Mouse (Mus musculus): ENCODE measurements at regions not wholly inside any gene's neighbourhood (a gene's known extent, or its start where the extent isn't known, plus 50 kb on each side); places are given as distances from the start of the nearest gene placed in this dataset.

GRCm38 (mm10) chr2:143192256-143193164 is 114.2 kb downstream of the Otor start:
- WGBS = 55% methylated on average over 8 of the region's 8 CpGs
- TF ChIP-seq CTCF (IDR thresholded peaks at IDR 0.05) = no peak
- no peak for TF ChIP-seq EP300 (IDR thresholded peaks at IDR 0.05)
- Histone ChIP-seq H3K27ac (ENCODE audit: low read length) (no peak overlapping the region), H3K4me3 (ENCODE audit: low read depth, low read length) (no peak overlapping the region), H3K4me1 (ENCODE audit: insufficient read depth, low read depth, low read length) (no peaks in the 10 kb centered on the region), H3K27me3 (replicated peaks; ENCODE audit: insufficient read depth, low read length) (no peaks in the 10 kb centered on the region), H3K9ac (replicated peaks; ENCODE audit: low read depth) (no peak overlapping the region), H3K9me3 (ENCODE audit: low read length) (no peaks in the 10 kb centered on the region), H3K36me3 (ENCODE audit: insufficient read depth, low read length) (no peaks in the 10 kb centered on the region), H3K4me2 (replicated peaks; ENCODE audit: low read depth, low read length) (no peak overlapping the region)
- DNase-seq (ENCODE audit: low spot score) (no peak), ATAC-seq (no peak)

- ATAC-seq = no peak
- WGBS = 66% methylated on average over 5 of the region's 5 CpGs
- no peaks in the 10 kb centered on the region for H3K36me3 ChIP-seq (ENCODE audit: insufficient read depth, low read length)
- H3K9ac ChIP-seq (replicated peaks; ENCODE audit: low read depth) = no peak overlapping the region
- no peaks in the 10 kb centered on the region for H3K4me1 ChIP-seq (ENCODE audit: insufficient read depth, low read depth, low read length)
- no peak for TF ChIP-seq CTCF (IDR thresholded peaks at IDR 0.05)
- TF ChIP-seq EP300 (IDR thresholded peaks at IDR 0.05) = no peak
- H3K27me3 ChIP-seq (replicated peaks; ENCODE audit: insufficient read depth, low read length) = no peaks in the 10 kb centered on the region
- DNase-seq (ENCODE audit: low spot score) = no peak
- H3K4me3 ChIP-seq (ENCODE audit: low read depth, low read length) = no peak overlapping the region
- H3K27ac ChIP-seq (ENCODE audit: low read length) = no peak overlapping the region
- no peak overlapping the region for H3K4me2 ChIP-seq (replicated peaks; ENCODE audit: low read depth, low read length)
- no peaks in the 10 kb centered on the region for H3K9me3 ChIP-seq (ENCODE audit: low read length)
Observed at GRCm38 (mm10) chr2:143193165-143193551, 114.9 kb downstream of the Otor start.

GRCm38 (mm10) chr2:143199583-143200249 is 121.4 kb downstream of the Otor start:
- Histone ChIP-seq H3K9me3 (ENCODE audit: low read length) (no peaks in the 10 kb centered on the region), H3K9ac (replicated peaks; ENCODE audit: low read depth) (no peak overlapping the region), H3K27ac (ENCODE audit: low read length) (no peak overlapping the region), H3K36me3 (ENCODE audit: insufficient read depth, low read length) (no peaks in the 10 kb centered on the region), H3K4me3 (ENCODE audit: low read depth, low read length) (no peak overlapping the region), H3K4me2 (replicated peaks; ENCODE audit: low read depth, low read length) (no peak overlapping the region), H3K27me3 (replicated peaks; ENCODE audit: insufficient read depth, low read length) (no peaks in the 10 kb centered on the region), H3K4me1 (ENCODE audit: insufficient read depth, low read depth, low read length) (no peaks in the 10 kb centered on the region)
- TF ChIP-seq EP300 (IDR thresholded peaks at IDR 0.05) = no peak
- TF ChIP-seq CTCF (IDR thresholded peaks at IDR 0.05) = no peak
- WGBS = 88% methylated on average over 11 of the region's 11 CpGs
- DNase-seq (ENCODE audit: low spot score) (no peak), ATAC-seq (no peak)

- ATAC-seq (no peak), DNase-seq (ENCODE audit: low spot score) (no peak)
- Histone ChIP-seq H3K27ac (ENCODE audit: low read length) (no peak overlapping the region), H3K27me3 (replicated peaks; ENCODE audit: insufficient read depth, low read length) (no peaks in the 10 kb centered on the region), H3K4me1 (ENCODE audit: insufficient read depth, low read depth, low read length) (no peaks in the 10 kb centered on the region), H3K9me3 (ENCODE audit: low read length) (no peaks in the 10 kb centered on the region), H3K36me3 (ENCODE audit: insufficient read depth, low read length) (no peaks in the 10 kb centered on the region), H3K4me2 (replicated peaks; ENCODE audit: low read depth, low read length) (no peak overlapping the region), H3K4me3 (ENCODE audit: low read depth, low read length) (no peak overlapping the region), H3K9ac (replicated peaks; ENCODE audit: low read depth) (no peak overlapping the region)
- TF ChIP-seq EP300 (IDR thresholded peaks at IDR 0.05) (no peak), CTCF (IDR thresholded peaks at IDR 0.05) (no peak)
Observed at GRCm38 (mm10) chr2:143206053-143206452, 127.8 kb downstream of the Otor start.

- TF ChIP-seq CTCF (IDR thresholded peaks at IDR 0.05) (no peak), EP300 (IDR thresholded peaks at IDR 0.05) (no peak)
- Histone ChIP-seq H3K4me3 (ENCODE audit: low read depth, low read length) (no peak overlapping the region), H3K9me3 (ENCODE audit: low read length) (no peaks in the 10 kb centered on the region), H3K27me3 (replicated peaks; ENCODE audit: insufficient read depth, low read length) (no peaks in the 10 kb centered on the region), H3K9ac (replicated peaks; ENCODE audit: low read depth) (no peak overlapping the region), H3K27ac (ENCODE audit: low read length) (no peak overlapping the region), H3K36me3 (ENCODE audit: insufficient read depth, low read length) (no peaks in the 10 kb centered on the region), H3K4me1 (ENCODE audit: insufficient read depth, low read depth, low read length) (no peaks in the 10 kb centered on the region), H3K4me2 (replicated peaks; ENCODE audit: low read depth, low read length) (no peak overlapping the region)
- ATAC-seq (no peak), DNase-seq (ENCODE audit: low spot score) (peak; percentile 17)
- 40% methylated on average over 5 of the region's 5 CpGs for WGBS
Observed at GRCm38 (mm10) chr2:143207191-143207590, 128.9 kb downstream of the Otor start.

DNA sequence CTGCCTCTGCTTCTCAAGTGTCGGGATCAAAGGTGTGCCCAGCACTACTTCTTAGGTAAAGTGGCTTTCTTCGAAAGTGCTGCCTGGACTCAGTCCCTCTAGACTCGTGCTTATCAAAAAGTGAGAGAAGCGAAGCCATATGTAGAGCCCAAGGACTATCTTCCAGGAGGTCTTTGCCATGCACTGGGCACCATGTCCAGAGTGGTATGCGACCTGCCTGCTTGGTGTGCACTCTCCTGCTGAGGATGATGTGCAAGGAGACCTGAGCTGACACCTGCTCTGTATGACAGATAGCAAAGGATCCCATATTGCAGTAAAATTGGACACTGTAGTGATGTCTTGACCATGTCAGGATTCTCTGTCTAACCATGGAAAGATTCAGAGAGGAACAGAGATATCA is 139.0 kb downstream of the Otor start:
- H3K9me3 ChIP-seq (ENCODE audit: low read length) = no peaks in the 10 kb centered on the region
- no peak for DNase-seq (ENCODE audit: low spot score)
- H3K27me3 ChIP-seq (replicated peaks; ENCODE audit: insufficient read depth, low read length) = no peaks in the 10 kb centered on the region
- 85% methylated on average over 5 of the region's 5 CpGs for WGBS
- H3K9ac ChIP-seq (replicated peaks; ENCODE audit: low read depth) = no peak overlapping the region
- TF ChIP-seq EP300 (IDR thresholded peaks at IDR 0.05) (no peak), CTCF (IDR thresholded peaks at IDR 0.05) (no peak)
- no peaks in the 10 kb centered on the region for H3K4me1 ChIP-seq (ENCODE audit: insufficient read depth, low read depth, low read length)
- no peak overlapping the region for H3K4me2 ChIP-seq (replicated peaks; ENCODE audit: low read depth, low read length)
- H3K36me3 ChIP-seq (ENCODE audit: insufficient read depth, low read length) = no peaks in the 10 kb centered on the region
- H3K27ac ChIP-seq (ENCODE audit: low read length) = no peak overlapping the region
- ATAC-seq = no peak
- no peak overlapping the region for H3K4me3 ChIP-seq (ENCODE audit: low read depth, low read length)
